ENCODE assay signal across 8 mouse cellular contexts in the genomic region with DNA sequence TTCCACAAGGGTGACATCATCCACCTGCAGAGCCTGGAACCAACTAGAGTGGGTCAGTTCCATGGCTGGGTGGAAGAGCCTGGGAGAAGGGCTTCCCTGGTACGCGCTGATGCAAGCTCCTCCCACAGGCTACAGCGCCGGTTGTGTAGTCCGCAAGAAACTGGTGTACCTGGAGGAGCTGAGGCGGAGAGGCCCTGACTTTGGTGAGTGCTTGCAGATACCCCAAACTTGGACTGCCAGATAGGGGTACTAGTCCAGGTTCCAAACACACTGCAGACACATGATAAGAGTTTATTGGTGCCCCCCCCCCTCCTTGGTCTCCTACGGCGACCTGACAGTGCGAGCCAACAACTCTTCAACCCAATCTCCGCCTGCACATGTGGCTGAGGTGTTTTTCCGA. TPM values are rescaled to one million over a fixed set of nuclear protein-coding genes. Genes with fewer than 3 reads are reported as not detected.
DNase-seq lines count a peak whose midpoint lies in the region; ATAC-seq and TF ChIP-seq lines count a peak whose summit lies in the region.

No protein-coding gene starts in this region.

- H3K4me1 ChIP-seq in testis, adult 2 months (ENCODE audit: control insufficient read depth, insufficient read depth, low read length) = peaks cover 5% of the 10 kb centered on the region
- H3K4me1 ChIP-seq in forebrain, embryonic 14.5 days (ENCODE audit: control insufficient read depth, insufficient read depth, low read length) = peaks cover 6% of the 10 kb centered on the region
- peaks cover 50% of the 10 kb centered on the region for H3K4me1 ChIP-seq in liver, embryonic 13.5 days (replicated peaks)
- H3K4me1 ChIP-seq in small intestine, adult 2 months (ENCODE audit: control insufficient read depth, insufficient read depth, insufficient read length, low read length) = no peaks in the 10 kb centered on the region
- H3K4me1 ChIP-seq in thymus, adult 2 months (replicated peaks; ENCODE audit: control insufficient read depth, insufficient read depth, low read length) = peaks cover 10% of the 10 kb centered on the region

- no peak for DNase-seq in testis, postnatal 14 days (ENCODE audit: low spot score)
- no peak for DNase-seq in forebrain, embryonic 14.5 days (ENCODE audit: low spot score)
- DNase-seq in liver, embryonic 13.5 days = peak; percentile 69
- DNase-seq in adrenal gland, postnatal 10 days = no peak
- DNase-seq in thymus, adult 2 months = no peak
- no peak for DNase-seq in gastrocnemius, postnatal 36 days

- intact Hi-C loops in gastrocnemius, postnatal 36 days (cut with DNase I) = no loop called here

- 9% methylated on average over 11 of the region's 11 CpGs for WGBS in forebrain, embryonic 14.5 days
- under 1% methylated on average over 11 of the region's 11 CpGs for WGBS in liver, embryonic 13.5 days (ENCODE audit: insufficient replicate concordance)
- 4% methylated on average over 11 of the region's 11 CpGs for WGBS in small intestine, adult 2 months
- 11% methylated on average over 11 of the region's 11 CpGs for WGBS in thymus, adult 2 months

- no peak overlapping the region for H3K27ac ChIP-seq in testis, adult 2 months (ENCODE audit: control insufficient read depth, insufficient read depth, low read depth, low read length)
- no peak overlapping the region for H3K27ac ChIP-seq in forebrain, embryonic 14.5 days (ENCODE audit: low read depth, low read length)
- H3K27ac ChIP-seq in liver, embryonic 13.5 days = peak overlapping the region; percentile 81
- H3K27ac ChIP-seq in small intestine, adult 2 months (ENCODE audit: insufficient read depth, low read depth, low read length) = no peak overlapping the region
- H3K27ac ChIP-seq in thymus, adult 2 months (ENCODE audit: control insufficient read depth, insufficient read depth, low read length) = no peak overlapping the region

- peak overlapping the region; percentile 61 for H3K4me2 ChIP-seq in forebrain, embryonic 14.5 days (ENCODE audit: low read length)
- H3K4me2 ChIP-seq in liver, embryonic 13.5 days = peak overlapping the region; percentile 82

- no peaks in the 10 kb centered on the region for H3K27me3 ChIP-seq in testis, adult 2 months (ENCODE audit: control insufficient read depth, insufficient read depth, low read length)
- H3K27me3 ChIP-seq in forebrain, embryonic 14.5 days (replicated peaks; ENCODE audit: control insufficient read depth, insufficient read depth, low read length) = peaks cover 5% of the 10 kb centered on the region; the same call in 1 of the 2 replicates
- H3K27me3 ChIP-seq in liver, embryonic 13.5 days = peaks cover 39% of the 10 kb centered on the region
- H3K27me3 ChIP-seq in small intestine, adult 2 months (ENCODE audit: control insufficient read depth, insufficient read depth, low read length) = peaks cover 2% of the 10 kb centered on the region; the same call in 1 of the 2 replicates
- peaks cover 13% of the 10 kb centered on the region for H3K27me3 ChIP-seq in thymus, adult 2 months (ENCODE audit: control insufficient read depth, insufficient read depth, low read length)

- no peak for ATAC-seq in forebrain, embryonic 14.5 days
- peak; percentile 90 for ATAC-seq in liver, embryonic 13.5 days (ENCODE audit: low read depth)

- no peak for TF ChIP-seq CTCF in testis, adult 2 months (IDR thresholded peaks at IDR 0.05; ENCODE audit: control insufficient read depth, insufficient read depth, insufficient replicate concordance, low read depth, low read length)
- TF ChIP-seq CTCF in small intestine, adult 2 months (IDR thresholded peaks at IDR 0.05; ENCODE audit: extremely low read depth, insufficient read length, insufficient replicate concordance, low read depth, low read length) = no peak
- no peak for TF ChIP-seq CTCF in thymus, adult 2 months (IDR thresholded peaks at IDR 0.05; ENCODE audit: borderline replicate concordance, control insufficient read depth, extremely low read depth, insufficient read depth, low read length, poor library complexity)

- no peak overlapping the region for H3K9ac ChIP-seq in forebrain, embryonic 14.5 days (ENCODE audit: low read length)
- H3K9ac ChIP-seq in liver, embryonic 13.5 days = peak overlapping the region; percentile 72

- peak overlapping the region; percentile 3 for H3K4me3 ChIP-seq in testis, adult 2 months (ENCODE audit: control insufficient read depth, low read depth, low read length)
- H3K4me3 ChIP-seq in forebrain, embryonic 14.5 days (ENCODE audit: low read depth, low read length) = peak overlapping the region; percentile 29
- H3K4me3 ChIP-seq in liver, embryonic 13.5 days (replicated peaks) = peak overlapping the region; percentile 58
- H3K4me3 ChIP-seq in small intestine, adult 2 months (ENCODE audit: low read depth, low read length) = peak overlapping the region; percentile 40
- H3K4me3 ChIP-seq in thymus, adult 2 months (ENCODE audit: control insufficient read depth, insufficient read depth, low read length) = no peak overlapping the region

- TF ChIP-seq POLR2A in testis, adult 2 months (IDR thresholded peaks at IDR 0.05; ENCODE audit: control insufficient read depth, low read depth, low read length) = no peak
- TF ChIP-seq POLR2A in small intestine, adult 2 months (IDR thresholded peaks at IDR 0.05; ENCODE audit: low read depth, low read length) = no peak
- no peak for TF ChIP-seq POLR2A in thymus, adult 2 months (IDR thresholded peaks at IDR 0.05; ENCODE audit: control insufficient read depth, extremely low read depth, insufficient read depth, low read length, poor library complexity)

- H3K36me3 ChIP-seq in testis, adult 2 months (ENCODE audit: control insufficient read depth, insufficient read depth, low read length) = no peaks in the 10 kb centered on the region
- H3K36me3 ChIP-seq in forebrain, embryonic 14.5 days (ENCODE audit: control insufficient read depth, insufficient read depth, low read length) = no peaks in the 10 kb centered on the region
- H3K36me3 ChIP-seq in liver, embryonic 13.5 days = no peaks in the 10 kb centered on the region
- H3K36me3 ChIP-seq in small intestine, adult 2 months (ENCODE audit: control insufficient read depth, insufficient read depth, low read length) = no peaks in the 10 kb centered on the region
- no peaks in the 10 kb centered on the region for H3K36me3 ChIP-seq in thymus, adult 2 months (ENCODE audit: control insufficient read depth, insufficient read depth, low read length)

- H3K9me3 ChIP-seq in forebrain, embryonic 14.5 days (replicated peaks; ENCODE audit: control insufficient read depth, low read length) = no peaks in the 10 kb centered on the region
- no peaks in the 10 kb centered on the region for H3K9me3 ChIP-seq in liver, embryonic 13.5 days (replicated peaks)

RNA-seq across cellular contexts. Expression of a gene that starts 27.2 kb away (rescaled TPM):
- polyA plus RNA-seq in testis, adult 2 months (2012; rRNA removed) = 13.4 and 13.8 TPM in 2 replicates
- 17.8 and 21.5 TPM in 2 replicates for polyA plus RNA-seq in forebrain, embryonic 14.5 days (2014; fragmentation: Nextera tagmentation; extraction: Ambion mirVana)
- 23.6 and 25.1 TPM in 2 replicates for polyA plus RNA-seq in liver, embryonic 13.5 days (2015; fragmentation: Nextera tagmentation; extraction: Ambion mirVana)
- 12.2 and 20.4 TPM in 2 replicates for polyA plus RNA-seq in small intestine, adult 2 months (2012; rRNA removed)
- 10 to 100 TPM; 68.6 to 72.6 TPM for total RNA-seq in adrenal gland, postnatal 10 days (2021)
- polyA plus RNA-seq in thymus, adult 2 months (2012; rRNA removed) = 29.0 and 37.4 TPM in 2 replicates
- 100 to 1,000 TPM; 107 TPM for total RNA-seq in gastrocnemius, postnatal 36 days (2021)

RNA-seq across cellular contexts. Expression of a gene that starts 39.8 kb away (rescaled TPM):
- 8.2 and 11.7 TPM in 2 replicates for polyA plus RNA-seq in testis, adult 2 months (2012; rRNA removed)
- polyA plus RNA-seq in forebrain, embryonic 14.5 days (2014; fragmentation: Nextera tagmentation; extraction: Ambion mirVana) = 0.08 and 0.09 TPM in 2 replicates
- polyA plus RNA-seq in liver, embryonic 13.5 days (2015; fragmentation: Nextera tagmentation; extraction: Ambion mirVana) = 0.16 and 0.21 TPM in 2 replicates
- 0.04 and 0.05 TPM in 2 replicates for polyA plus RNA-seq in small intestine, adult 2 months (2012; rRNA removed)
- total RNA-seq in adrenal gland, postnatal 10 days (2021) = under 1 TPM; 0.30 to 0.51 TPM
- polyA plus RNA-seq in thymus, adult 2 months (2012; rRNA removed) = 0.17 and 0.20 TPM in 2 replicates
- not detected for total RNA-seq in gastrocnemius, postnatal 36 days (2021)

RNA-seq across cellular contexts. Expression of a gene that starts 54.6 kb away (rescaled TPM):
- 34.5 and 36.3 TPM in 2 replicates for polyA plus RNA-seq in testis, adult 2 months (2012; rRNA removed)
- 111 and 115 TPM in 2 replicates for polyA plus RNA-seq in forebrain, embryonic 14.5 days (2014; fragmentation: Nextera tagmentation; extraction: Ambion mirVana)
- 47.6 and 52.3 TPM in 2 replicates for polyA plus RNA-seq in liver, embryonic 13.5 days (2015; fragmentation: Nextera tagmentation; extraction: Ambion mirVana)
- polyA plus RNA-seq in small intestine, adult 2 months (2012; rRNA removed) = 18.0 and 31.5 TPM in 2 replicates
- 10 to 100 TPM; 61.6 to 69.0 TPM for total RNA-seq in adrenal gland, postnatal 10 days (2021)
- polyA plus RNA-seq in thymus, adult 2 months (2012; rRNA removed) = 59.9 and 60.7 TPM in 2 replicates
- 10 to 100 TPM; 22.0 to 23.2 TPM for total RNA-seq in gastrocnemius, postnatal 36 days (2021)
